Mouse (Mus musculus): ENCODE measurements around the gene Cacna1h. TPM values are rescaled to one million over a fixed set of nuclear protein-coding genes. Genes with fewer than 3 reads are reported as not detected.

Cacna1h gene
- polyA plus RNA-seq, 2 experiments, result 0.50 to 1.2 TPM

DNA sequence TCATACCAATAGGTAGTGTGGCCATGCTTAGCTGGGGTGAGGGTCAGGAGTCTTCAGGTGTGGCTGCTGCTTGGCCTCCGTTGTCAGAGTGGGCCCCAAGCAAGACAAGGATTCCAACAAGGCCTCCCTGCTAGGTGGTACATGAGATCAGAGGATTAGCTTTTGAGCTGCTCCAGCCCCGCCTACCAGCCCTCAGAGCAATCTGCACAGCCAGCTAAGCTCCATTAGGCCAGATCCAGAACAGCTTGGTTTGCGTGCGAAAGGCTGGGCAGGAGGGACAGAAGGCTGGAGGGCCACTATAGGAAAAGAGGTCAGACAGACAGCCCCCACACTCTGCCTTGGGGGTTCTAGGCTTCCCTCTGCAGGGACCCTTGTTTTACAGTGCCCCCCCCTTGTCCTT is 32.1 kb downstream of the Cacna1h start:
- H3K36me3 ChIP-seq (replicated peaks; ENCODE audit: control insufficient read depth, insufficient read depth, low read depth), result no peaks in the 10 kb centered on the region
- no peak overlapping the region for H3K9ac ChIP-seq (replicated peaks)
- no peaks in the 10 kb centered on the region for H3K27me3 ChIP-seq (ENCODE audit: control insufficient read depth, insufficient read depth, low read length)
- no peak overlapping the region for H3K4me3 ChIP-seq (ENCODE audit: insufficient read depth in 1 of 2, low read depth in 2 of 2, low read length in 2 of 2)
- H3K27ac ChIP-seq, result no peak overlapping the region
- 52% methylated on average over 4 of the region's 4 CpGs for whole genome bisulfite sequencing (ENCODE audit: insufficient replicate concordance)
- H3K9me3 ChIP-seq (ENCODE audit: control insufficient read depth, low read length), result no peaks in the 10 kb centered on the region
- TF ChIP-seq EP300 (IDR thresholded peaks at IDR 0.05; ENCODE audit: low read depth) (no peak), CTCF (IDR thresholded peaks at IDR 0.05; ENCODE audit: low read depth) (no peak)
- H3K4me2 ChIP-seq (ENCODE audit: low read depth), result no peak overlapping the region
- H3K4me1 ChIP-seq (replicated peaks; ENCODE audit: control insufficient read depth in 2 of 2, insufficient read depth in 2 of 2, low read length in 1 of 2), result no peaks in the 10 kb centered on the region
- no peak for ATAC-seq (ENCODE audit: insufficient read depth)
- DNase-seq (ENCODE audit: low read depth in 3 of 3, low spot score in 3 of 3), result no peak

DNA sequence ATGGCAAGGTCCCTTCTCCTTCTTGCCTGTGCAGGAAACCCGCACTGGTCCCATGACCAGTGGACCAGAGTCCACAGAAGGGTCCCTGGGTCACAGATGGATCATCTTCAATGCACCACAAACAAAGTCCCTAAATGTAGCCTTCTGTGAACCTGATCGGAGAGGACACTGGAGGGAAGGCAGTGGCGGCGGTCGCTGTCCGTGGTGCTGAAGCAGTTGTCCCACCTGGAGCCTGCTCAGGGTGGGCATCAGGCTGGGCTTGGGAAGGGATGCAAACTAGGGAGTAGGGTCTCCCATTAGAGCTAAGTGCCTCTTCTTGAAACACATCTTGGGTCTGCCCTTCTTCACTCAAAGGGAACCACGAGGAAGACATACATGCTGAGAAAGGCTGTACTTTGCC is 33.1 kb downstream of the Cacna1h start:
- no peaks in the 10 kb centered on the region for H3K36me3 ChIP-seq (replicated peaks; ENCODE audit: control insufficient read depth, insufficient read depth, low read depth)
- H3K27me3 ChIP-seq (ENCODE audit: control insufficient read depth, insufficient read depth, low read length), result no peaks in the 10 kb centered on the region
- TF ChIP-seq EP300 (IDR thresholded peaks at IDR 0.05; ENCODE audit: low read depth), result no peak
- no peak for TF ChIP-seq CTCF (IDR thresholded peaks at IDR 0.05; ENCODE audit: low read depth)
- no peak overlapping the region for H3K4me3 ChIP-seq (ENCODE audit: insufficient read depth in 1 of 2, low read depth in 2 of 2, low read length in 2 of 2)
- H3K9me3 ChIP-seq (ENCODE audit: control insufficient read depth, low read length), result no peaks in the 10 kb centered on the region
- DNase-seq (ENCODE audit: low read depth in 3 of 3, low spot score in 3 of 3) (no peak), ATAC-seq (ENCODE audit: insufficient read depth) (no peak)
- H3K27ac ChIP-seq, result no peak overlapping the region
- 6% methylated on average over 7 of the region's 7 CpGs for WGBS (ENCODE audit: insufficient replicate concordance)
- H3K4me2 ChIP-seq (ENCODE audit: low read depth), result no peak overlapping the region
- H3K9ac ChIP-seq (replicated peaks), result no peak overlapping the region
- no peaks in the 10 kb centered on the region for H3K4me1 ChIP-seq (replicated peaks; ENCODE audit: control insufficient read depth in 2 of 2, insufficient read depth in 2 of 2, low read length in 1 of 2)

DNA sequence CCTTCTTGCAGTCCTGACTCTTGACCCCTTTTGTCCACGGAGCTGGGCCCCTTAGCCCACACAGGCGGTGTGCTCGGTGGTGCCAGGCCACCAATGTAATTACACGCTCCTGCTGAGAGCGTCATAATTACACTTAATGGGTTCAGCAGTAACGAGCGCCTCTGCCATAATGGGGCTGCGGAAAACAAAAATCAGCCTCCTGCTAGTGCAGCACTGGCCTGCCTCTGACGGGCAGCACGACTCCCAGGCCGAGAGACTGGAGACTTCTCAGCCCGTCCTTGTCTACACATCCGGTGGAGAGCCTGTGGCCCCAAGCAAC is 35.1 kb downstream of the Cacna1h start:
- ATAC-seq (ENCODE audit: insufficient read depth) (no peak), DNase-seq (ENCODE audit: low read depth in 3 of 3, low spot score in 3 of 3) (no peak)
- no peak overlapping the region for H3K4me2 ChIP-seq (ENCODE audit: low read depth)
- H3K9me3 ChIP-seq (ENCODE audit: control insufficient read depth, low read length), result no peaks in the 10 kb centered on the region
- H3K4me3 ChIP-seq (ENCODE audit: insufficient read depth in 1 of 2, low read depth in 2 of 2, low read length in 2 of 2), result no peak overlapping the region
- WGBS (ENCODE audit: insufficient replicate concordance), result 60% methylated on average over 13 of the region's 13 CpGs
- H3K27me3 ChIP-seq (ENCODE audit: control insufficient read depth, insufficient read depth, low read length), result no peaks in the 10 kb centered on the region
- TF ChIP-seq EP300 (IDR thresholded peaks at IDR 0.05; ENCODE audit: low read depth), result no peak
- no peak for TF ChIP-seq CTCF (IDR thresholded peaks at IDR 0.05; ENCODE audit: low read depth)
- no peaks in the 10 kb centered on the region for H3K36me3 ChIP-seq (replicated peaks; ENCODE audit: control insufficient read depth, insufficient read depth, low read depth)
- no peaks in the 10 kb centered on the region for H3K4me1 ChIP-seq (replicated peaks; ENCODE audit: control insufficient read depth in 2 of 2, insufficient read depth in 2 of 2, low read length in 1 of 2)
- H3K27ac ChIP-seq, result no peak overlapping the region
- no peak overlapping the region for H3K9ac ChIP-seq (replicated peaks)

DNA sequence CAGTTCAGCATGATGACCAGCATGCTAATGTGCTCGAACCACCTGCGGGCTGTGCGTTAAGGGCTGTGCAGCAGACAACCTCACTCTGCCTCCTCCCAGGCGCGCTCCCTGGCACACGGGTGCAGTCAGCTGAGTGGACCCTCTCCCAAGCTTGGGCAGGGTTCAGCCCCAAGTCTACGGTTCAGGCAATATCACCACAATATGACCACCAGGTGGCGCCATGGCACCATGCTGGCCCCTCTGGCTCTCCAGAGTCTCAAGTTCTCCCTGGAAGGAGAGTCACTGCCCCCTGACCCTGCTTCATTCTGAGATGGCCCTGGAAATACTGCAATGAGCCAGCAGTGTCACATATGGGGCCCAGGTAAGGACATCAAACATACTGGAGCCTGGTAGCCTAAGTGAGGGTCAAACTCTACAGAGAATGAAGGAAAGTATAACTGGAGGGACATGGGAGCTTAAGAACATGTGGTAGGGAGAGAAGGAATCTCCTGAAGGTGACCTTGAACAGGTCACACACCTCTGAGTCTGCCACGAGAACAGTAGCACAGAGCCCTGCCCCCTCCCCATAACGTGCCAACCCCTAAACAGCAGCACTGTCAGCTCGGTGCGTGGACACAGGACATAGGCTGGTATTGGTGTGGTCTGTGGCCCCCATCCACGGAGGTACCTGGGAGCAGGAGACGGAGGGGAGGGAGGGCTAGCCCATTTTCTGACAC is 35.6 kb downstream of the Cacna1h start:
- Histone ChIP-seq H3K4me3 (ENCODE audit: insufficient read depth in 1 of 2, low read depth in 2 of 2, low read length in 2 of 2) (no peak overlapping the region), H3K36me3 (replicated peaks; ENCODE audit: control insufficient read depth, insufficient read depth, low read depth) (no peaks in the 10 kb centered on the region), H3K4me2 (ENCODE audit: low read depth) (no peak overlapping the region), H3K27ac (no peak overlapping the region), H3K27me3 (ENCODE audit: control insufficient read depth, insufficient read depth, low read length) (no peaks in the 10 kb centered on the region), H3K4me1 (replicated peaks; ENCODE audit: control insufficient read depth in 2 of 2, insufficient read depth in 2 of 2, low read length in 1 of 2) (no peaks in the 10 kb centered on the region), H3K9me3 (ENCODE audit: control insufficient read depth, low read length) (no peaks in the 10 kb centered on the region), H3K9ac (replicated peaks) (no peak overlapping the region)
- 30% methylated on average over 14 of the region's 14 CpGs for WGBS (ENCODE audit: insufficient replicate concordance)
- TF ChIP-seq CTCF (IDR thresholded peaks at IDR 0.05; ENCODE audit: low read depth) (peak; percentile 96), EP300 (IDR thresholded peaks at IDR 0.05; ENCODE audit: low read depth) (no peak)
- peak in 2 of 3 experiments; percentile 26 to 40 for DNase-seq (ENCODE audit: low read depth in 3 of 3, low spot score in 3 of 3)
- no peak for ATAC-seq (ENCODE audit: insufficient read depth)

DNA sequence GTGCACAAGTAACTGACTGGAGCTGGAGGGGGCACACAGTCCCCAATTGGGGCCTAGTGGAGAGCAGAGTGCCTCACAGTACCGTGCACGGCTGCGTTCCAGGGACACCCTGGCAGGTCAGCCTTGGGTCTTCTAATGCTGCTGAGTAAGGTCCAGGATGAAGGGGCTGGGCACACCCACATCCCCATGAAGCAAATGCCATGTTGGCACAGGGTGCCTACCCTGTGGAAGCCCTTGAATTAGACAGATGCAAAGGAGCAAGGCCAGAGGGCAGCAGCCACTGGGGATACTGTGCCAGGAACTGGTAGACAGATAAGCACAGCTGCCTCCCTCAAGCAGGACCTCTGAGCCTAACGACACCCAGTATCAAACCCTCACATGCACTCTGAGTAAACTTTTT is 39.1 kb downstream of the Cacna1h start:
- ATAC-seq (ENCODE audit: insufficient read depth), result no peak
- H3K36me3 ChIP-seq (replicated peaks; ENCODE audit: control insufficient read depth, insufficient read depth, low read depth), result no peaks in the 10 kb centered on the region
- no peak overlapping the region for H3K4me2 ChIP-seq (ENCODE audit: low read depth)
- H3K27me3 ChIP-seq (ENCODE audit: control insufficient read depth, insufficient read depth, low read length), result no peaks in the 10 kb centered on the region
- no peaks in the 10 kb centered on the region for H3K9me3 ChIP-seq (ENCODE audit: control insufficient read depth, low read length)
- no peak overlapping the region for H3K27ac ChIP-seq
- no peaks in the 10 kb centered on the region for H3K4me1 ChIP-seq (replicated peaks; ENCODE audit: control insufficient read depth in 2 of 2, insufficient read depth in 2 of 2, low read length in 1 of 2)
- H3K9ac ChIP-seq (replicated peaks), result no peak overlapping the region
- TF ChIP-seq EP300 (IDR thresholded peaks at IDR 0.05; ENCODE audit: low read depth) (no peak), CTCF (IDR thresholded peaks at IDR 0.05; ENCODE audit: low read depth) (no peak)
- no peak overlapping the region for H3K4me3 ChIP-seq (ENCODE audit: insufficient read depth in 1 of 2, low read depth in 2 of 2, low read length in 2 of 2)
- no peak for DNase-seq (ENCODE audit: low read depth in 3 of 3, low spot score in 3 of 3)
- WGBS (ENCODE audit: insufficient replicate concordance), result 64% methylated on average over 4 of the region's 4 CpGs

Data from liver, embryonic 14.5 days (tissue).